Mouse (Mus musculus): ENCODE results near the gene March11.

March11 gene

DNA sequence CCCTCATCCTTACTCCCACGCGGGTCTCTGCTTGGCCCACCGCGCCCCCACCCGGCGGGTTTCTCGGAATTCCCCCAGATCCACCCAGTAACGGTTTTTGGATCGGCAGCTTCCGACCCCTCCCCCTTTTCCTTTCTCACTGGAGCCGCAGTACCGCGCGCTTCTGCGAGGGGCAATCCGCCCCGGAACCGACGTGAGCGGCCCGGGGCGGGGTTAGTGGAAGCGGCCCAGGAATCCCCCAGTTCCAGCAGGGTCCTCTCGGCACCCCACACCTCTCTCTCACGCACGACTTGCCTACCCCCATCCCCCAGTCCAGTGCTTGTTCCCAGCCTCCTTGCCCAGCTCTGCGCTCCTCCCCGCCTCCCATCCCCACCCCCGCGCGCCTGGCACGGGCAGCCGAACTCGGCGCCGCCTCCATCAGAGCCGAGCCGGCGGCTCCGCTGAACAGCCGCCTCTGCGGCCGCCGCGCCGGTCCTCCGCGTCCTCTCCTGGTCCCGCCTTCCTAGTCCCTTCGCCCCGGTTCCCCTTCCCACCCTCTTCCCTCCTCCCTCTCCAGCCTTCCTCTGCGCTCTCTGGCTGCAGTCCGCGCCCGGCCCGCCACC is at the start of gene March11:
Gene March11, plus strand, starts transcription at position 420 of the 602 bp plus-strand sequence.
- DNase-seq (ENCODE audit: low read depth, low spot score), result peak; percentile 20

DNA sequence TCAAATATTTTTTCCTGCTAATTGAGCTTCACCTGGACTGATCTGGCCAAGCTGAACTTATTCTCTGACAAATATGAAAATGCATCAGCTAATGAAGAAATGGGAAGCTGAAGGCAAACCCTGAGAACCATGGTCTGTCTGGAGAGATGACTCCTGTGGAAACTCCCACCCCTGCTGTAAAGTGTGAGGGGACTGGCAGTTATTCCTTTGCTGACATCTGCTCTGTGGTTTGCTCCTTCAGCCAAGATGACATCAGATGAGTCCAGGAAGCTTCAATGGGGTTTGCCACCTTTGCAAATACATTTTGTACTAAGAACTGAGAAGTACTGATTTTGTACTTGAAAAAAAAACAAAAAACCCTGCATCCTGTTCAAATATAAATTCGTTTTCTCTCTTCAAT is 46.5 kb upstream of the March11 start:
- DNase-seq (ENCODE audit: low read depth, low spot score), result no peak

DNA sequence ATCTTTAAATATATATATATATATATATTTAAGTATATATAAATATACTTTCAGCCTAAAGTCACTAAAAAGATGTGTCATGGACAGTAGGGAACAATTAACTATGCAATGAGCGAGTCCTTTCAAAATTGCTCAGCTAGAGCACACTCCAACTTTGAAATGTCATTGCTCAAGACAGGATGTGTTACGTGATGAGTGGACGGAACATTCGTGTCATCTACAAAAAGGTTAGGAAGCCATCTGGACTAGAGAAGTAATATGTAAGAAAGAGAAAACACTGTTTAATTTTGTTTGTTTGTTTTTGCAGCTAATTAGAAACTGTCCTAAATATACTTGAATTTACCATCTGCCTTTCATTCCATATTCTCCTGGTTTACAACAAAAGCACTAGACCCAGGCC is 39.3 kb upstream of the March11 start:
- no peak for DNase-seq (ENCODE audit: low read depth, low spot score)

DNA sequence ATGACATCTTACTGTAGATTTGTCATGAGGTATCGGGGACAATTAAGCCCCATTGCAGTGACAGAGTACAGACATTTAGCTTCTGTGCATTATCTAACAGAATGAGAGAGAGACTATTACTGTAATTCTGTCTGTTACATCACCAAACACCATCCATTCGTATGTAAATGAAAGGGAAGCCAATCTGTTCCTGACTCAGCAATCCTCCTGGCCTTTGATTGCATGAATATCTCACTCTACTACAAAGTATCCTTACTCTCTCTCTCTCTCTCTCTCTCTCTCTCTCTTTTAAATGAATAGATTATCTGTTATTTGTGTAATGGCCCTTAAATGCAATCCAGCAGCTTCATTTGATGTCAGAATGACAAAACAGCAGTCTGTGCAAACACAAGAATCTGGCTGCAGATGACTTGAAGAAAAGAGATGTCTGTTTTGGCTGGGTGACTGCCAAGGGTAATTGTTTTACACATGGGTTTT is 32.8 kb upstream of the March11 start:
- no peak for DNase-seq (ENCODE audit: low read depth, low spot score)

DNA sequence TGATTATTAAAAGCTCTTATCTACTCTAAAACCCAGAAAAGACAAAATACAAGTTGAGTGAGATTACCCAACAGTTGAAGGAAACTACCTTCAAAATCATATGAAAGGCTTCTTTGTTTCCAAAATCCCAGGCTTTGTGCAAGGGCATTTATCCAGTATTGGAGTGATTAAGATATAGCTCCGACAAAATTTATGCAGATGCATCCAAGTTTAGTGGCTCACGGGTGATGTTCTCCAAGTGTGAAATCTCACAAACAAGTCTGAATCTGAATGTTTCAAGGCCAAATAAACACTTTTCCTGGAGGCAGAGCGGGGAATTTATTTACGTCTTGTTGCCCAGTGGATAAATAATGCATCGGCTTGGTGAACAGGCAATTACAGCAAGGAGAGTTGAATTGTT is 32.2 kb upstream of the March11 start:
- no peak for DNase-seq (ENCODE audit: low read depth, low spot score)

DNA sequence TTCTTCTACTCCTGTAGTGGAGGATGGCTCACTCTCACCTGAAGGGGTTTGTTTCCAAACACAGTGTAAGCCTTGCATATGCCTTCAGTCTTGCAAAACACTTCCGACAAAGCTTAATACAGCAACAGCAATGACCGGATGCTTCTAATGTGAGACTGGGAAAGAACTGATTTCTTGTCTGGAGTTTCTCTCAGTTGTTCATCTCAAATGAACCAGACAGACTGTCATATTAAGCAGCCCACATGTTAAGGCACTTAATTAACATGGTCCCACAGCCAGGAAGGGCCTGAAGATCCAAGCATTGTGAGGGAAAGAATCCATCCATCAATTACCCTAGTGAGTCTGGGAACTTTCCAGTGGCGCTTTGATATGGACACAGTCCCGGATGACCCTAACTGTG is 17.0 kb upstream of the March11 start:
- DNase-seq (ENCODE audit: low read depth, low spot score), result no peak

DNA sequence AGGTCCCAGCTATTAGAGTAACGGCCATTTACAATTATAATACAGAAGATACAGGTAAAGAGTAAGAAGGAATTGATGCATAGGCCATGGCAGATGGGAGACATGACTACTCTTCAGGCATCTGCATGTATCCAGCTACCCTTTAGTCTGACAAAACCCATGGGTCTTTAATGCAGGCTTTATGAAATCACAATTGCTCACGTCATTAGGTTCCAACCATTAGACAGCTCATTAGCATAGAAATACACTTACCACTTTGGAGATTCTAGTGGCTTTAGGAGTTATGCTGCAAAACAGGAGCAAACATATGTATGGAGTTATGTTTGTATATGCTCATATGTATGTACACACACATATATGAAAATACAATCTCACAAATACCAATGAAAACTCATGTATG is 16.0 kb upstream of the March11 start:
- no peak for DNase-seq (ENCODE audit: low read depth, low spot score)

DNA sequence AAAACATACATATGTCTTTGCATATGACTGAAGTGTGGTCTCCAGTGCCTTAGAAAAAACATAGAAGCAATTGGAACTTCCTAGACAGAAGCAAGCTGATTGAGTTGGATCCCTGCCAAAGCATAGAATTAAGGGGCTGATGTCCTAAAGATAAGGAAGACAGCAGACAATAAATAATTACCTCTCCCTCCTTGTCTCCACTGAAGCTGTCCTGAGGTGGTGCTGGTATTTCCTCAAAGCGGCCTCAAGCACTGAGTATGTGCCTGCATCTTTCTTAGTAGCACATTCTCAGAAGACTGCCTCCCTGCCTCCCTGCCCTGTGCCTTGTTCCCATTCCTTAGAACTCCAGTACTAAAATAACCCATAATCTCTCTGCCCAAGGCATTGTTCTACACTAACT is 15.6 kb upstream of the March11 start:
- DNase-seq (ENCODE audit: low read depth, low spot score), result no peak

DNA sequence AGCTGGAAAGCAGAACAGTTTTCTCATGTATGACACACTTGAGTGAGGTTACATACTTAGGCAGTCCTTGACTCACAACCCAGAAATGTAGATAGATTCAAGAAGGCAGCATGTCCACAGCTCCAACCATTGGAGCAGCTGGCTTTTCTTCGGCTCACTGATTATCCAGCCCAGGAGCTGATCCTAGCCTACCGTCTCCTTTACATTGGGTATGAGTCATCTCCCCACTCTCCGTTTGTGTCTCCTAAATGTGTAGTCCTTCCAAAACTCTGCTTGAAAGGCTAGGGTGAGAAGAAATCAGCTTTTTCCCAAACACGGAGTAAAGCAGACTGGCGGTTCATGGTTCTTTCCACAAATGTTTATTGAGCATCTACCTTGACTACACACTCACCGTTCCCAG is 10.2 kb upstream of the March11 start:
- DNase-seq (ENCODE audit: low read depth, low spot score), result no peak

DNA sequence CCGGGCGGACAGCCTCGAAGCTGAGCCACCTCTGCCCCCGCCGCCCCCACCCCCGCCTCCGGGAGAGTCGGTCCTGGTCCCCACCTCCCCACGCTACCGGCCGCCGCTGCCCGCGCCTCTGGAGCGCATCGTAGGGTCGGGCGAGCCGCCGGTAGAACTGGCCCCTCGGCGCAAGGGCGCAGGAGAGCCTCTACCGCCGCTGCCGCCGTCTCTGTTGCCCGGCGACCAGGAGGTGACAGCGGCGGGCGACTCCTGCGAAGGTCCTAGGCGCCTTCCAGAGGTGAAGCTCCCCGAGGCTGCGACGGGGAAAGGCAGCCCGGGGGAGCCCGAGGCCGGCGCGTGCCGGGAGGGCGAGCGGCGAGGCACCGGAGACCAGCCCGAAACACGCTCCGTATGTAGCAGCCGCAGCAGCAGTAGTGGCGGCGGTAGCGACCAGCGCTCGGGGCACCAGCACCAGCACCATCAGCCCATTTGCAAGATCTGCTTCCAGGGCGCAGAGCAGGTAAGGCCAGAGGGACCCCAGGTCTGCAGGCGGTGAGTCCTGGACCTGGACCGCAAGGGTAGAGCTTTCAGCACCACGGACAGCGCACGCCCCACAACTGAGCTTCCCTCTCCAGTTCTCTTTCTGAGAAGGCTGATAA is 563 bp downstream of the March11 start:
- peak; percentile 89 for DNase-seq (ENCODE audit: low read depth, low spot score)

DNA sequence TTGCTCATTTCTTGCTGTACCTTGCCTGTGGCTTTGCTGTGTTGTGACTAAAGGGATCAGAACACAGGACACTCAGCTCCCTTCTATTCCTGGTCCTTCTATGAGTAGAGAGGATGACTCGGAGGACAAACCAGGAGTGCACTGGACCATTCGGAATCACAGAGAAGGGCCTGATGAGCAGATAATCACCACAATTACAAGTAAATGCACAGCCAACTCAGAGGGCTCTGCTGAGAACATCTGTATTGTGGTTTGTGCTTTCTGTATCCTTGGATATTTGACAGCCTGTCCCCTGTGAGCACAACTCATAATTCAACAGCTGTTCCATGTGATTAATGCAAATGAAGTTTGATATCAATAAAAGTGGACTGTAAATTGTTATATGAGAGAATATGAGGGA is 11.0 kb downstream of the March11 start:
- no peak for DNase-seq (ENCODE audit: low read depth, low spot score)

DNA sequence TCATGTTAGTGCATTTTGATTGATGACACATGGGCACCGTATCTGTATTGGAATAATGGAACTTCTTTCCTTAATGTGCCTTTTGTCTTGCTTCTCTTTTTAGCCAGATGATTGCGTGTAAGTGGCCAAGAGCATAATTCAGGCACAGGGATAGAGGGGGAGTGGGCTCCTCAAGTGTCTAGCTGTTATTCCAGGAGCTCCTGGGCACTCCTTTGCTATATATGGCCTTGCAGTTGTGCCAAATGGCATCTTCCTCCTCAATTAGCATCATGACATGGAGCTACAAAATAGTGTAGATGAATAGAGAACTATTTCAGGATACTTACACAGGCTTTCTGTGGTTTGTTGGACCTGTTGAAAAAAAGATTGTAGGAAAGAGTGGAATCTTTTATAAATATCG is 11.6 kb downstream of the March11 start:
- DNase-seq (ENCODE audit: low read depth, low spot score), result no peak

DNA sequence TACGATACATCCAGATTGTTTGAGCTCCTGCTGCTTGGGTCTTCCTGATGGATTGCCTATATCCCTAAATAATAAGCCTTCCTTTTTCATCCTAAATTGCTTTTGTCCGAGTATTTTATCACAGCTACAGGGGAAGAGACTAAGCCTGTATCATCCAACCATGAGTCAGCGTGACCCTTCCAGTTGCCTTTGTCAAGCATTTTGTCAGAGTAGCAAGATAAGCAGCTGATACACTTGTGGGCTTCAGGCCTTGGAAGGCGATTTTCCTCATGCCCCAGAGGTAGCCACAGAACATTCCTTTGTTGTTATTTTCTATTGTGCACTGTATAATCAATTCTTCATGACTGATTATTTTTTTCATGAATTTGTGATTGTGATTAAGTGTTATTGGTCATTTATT is 14.0 kb downstream of the March11 start:
- no peak for DNase-seq (ENCODE audit: low read depth, low spot score)

DNA sequence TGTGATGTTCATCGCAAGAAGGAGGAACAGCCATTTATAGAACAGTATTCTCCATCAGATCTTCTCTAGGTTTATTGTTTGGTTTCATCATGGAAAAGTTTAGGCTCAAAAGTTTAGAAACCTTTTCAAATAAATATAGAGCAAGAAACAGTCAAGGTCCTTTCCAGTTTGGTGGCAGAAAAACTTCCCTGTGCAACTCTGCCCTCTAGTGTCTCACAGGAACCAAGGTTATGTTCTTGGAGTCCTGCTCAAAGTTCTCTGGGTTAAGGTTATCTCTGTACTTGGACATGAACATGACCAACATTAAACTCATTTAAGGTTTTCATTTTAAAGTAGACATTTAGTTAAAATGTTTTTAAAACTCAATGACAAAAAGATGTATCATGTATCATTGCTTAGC is 18.3 kb downstream of the March11 start:
- DNase-seq (ENCODE audit: low read depth, low spot score), result peak; percentile 20

DNA sequence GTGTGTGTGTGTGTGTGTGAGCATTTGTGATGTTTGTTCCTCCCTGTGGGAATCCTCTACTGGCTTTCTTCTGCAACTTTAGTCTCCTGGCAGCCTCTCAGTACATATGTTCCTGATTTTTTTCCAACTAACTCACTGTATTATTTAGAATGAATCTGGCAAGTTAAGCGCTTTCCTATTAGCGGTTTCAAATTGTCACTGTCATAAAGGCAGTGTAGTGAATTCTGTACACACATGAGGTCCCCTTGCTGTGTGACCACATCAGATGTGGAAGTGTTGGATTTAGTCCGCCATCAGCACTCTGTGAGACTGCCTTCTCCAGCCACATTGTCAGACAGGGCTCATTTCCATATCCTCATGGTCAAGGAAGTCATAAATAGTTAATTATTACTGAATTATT is 26.9 kb downstream of the March11 start:
- DNase-seq (ENCODE audit: low read depth, low spot score), result no peak

DNA sequence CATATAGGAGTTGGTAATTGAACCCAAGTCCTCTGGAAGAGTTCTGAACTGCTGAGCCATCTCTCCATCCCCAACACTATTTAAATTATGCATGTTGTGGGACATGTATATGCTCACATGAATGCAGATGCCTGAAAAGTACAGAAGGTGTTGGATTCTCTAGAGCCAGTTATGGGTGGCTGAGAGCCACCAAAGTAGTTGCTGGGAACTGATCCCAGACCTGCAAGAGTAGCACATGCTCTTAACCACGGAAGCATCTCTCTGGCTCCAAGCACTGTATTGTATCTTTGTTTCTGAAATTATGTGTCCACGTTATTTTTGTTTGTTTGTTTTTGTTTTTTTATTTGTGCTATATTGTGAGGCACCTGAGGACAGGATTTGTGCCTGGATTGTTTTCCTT is 28.9 kb downstream of the March11 start:
- no peak for DNase-seq (ENCODE audit: low read depth, low spot score)

DNA sequence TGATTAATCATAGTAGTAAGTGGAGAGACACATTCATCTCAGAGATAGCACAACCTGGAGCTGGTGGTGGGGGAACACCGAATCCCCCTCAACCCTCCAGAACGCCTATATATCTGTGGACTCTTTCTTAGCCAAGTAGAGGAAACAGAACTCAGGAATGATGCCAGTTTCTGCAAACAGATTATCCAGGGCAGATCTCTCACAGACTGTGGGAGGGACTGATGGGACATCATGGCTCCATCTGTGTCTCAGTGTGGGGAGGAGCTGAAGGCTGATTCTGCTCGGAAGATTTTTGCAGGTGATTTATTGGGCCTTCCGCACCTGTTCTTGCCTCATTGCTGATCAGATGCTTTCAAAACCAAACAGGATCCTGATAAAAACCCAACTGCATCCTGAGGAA is 29.5 kb downstream of the March11 start:
- no peak for DNase-seq (ENCODE audit: low read depth, low spot score)

DNA sequence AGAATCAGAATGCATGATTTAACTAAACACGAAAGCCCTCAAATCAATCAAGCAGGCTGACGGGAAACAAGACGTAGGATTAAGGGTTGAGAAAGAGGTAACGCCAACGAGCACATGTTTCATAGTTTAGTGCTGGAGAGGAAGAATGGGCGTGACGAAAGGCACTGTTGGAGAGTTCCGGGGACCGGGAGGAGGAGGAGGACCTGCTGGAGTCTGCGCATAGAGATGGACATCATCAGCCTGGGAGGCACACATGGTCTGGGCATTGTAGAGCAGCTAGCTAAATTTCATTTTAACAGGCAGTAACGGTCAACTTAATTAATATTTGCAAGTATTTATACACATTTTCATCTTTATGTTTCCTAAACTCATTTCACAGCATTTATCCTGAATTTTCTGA is 31.6 kb downstream of the March11 start:
- no peak for DNase-seq (ENCODE audit: low read depth, low spot score)

DNA sequence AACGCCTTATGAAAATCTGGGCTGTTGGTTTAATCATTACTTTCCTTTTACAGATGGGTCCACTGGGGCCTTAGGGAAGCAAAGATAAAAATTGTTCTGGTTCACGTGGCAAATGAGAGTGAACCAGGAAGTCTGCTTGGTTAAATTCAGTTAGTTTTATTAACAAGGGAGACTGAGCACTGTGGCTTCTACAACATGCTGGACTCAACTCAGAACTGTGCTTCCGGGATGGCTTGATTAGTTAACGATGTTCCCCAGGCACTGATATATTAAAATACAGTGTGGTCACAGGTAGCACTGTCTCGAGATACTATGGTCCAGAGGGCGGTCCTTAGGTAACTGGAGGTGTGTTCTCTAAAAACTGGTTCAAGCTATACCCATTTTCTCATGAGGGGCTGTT is 32.1 kb downstream of the March11 start:
- DNase-seq (ENCODE audit: low read depth, low spot score), result no peak

DNA sequence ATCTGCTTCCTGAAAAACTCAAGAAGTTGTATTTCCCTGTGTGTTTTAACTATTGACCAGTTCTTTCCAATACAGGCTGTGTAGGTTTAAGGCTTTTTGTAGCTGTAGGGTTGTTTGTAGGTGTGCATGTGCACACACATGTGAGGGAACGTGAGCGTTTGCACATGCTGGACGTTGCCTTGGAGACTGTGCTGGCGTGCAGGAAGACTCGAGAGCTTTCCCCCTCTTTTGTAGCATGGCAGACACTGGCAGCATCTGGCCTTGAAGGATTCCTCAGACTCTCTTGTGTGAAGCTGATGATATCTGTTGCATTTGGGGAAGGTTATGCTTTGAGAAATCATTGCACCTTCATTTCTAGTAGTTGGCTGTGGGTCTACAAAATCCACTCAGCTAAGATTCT is 35.5 kb downstream of the March11 start:
- DNase-seq (ENCODE audit: low read depth, low spot score), result no peak

DNA sequence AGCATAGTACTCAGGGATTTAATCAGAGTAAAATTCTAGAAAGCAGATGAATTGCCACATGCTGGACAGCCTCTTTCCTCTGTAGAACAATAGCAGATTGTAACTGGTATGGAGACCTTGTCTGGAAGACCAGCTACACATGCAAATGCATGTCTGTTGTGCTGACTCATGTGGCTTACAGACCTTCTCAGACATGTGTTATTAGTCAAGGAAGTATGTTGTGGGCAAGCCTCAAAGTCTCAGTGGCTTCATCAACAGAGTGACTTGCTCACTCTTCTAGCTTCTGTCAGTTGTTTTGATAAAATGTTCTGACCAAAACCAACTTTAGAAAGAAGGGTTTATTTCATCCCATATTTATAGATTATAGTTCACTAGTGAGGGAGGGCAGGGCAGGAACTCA is 44.8 kb downstream of the March11 start:
- DNase-seq (ENCODE audit: low read depth, low spot score), result no peak

DNA sequence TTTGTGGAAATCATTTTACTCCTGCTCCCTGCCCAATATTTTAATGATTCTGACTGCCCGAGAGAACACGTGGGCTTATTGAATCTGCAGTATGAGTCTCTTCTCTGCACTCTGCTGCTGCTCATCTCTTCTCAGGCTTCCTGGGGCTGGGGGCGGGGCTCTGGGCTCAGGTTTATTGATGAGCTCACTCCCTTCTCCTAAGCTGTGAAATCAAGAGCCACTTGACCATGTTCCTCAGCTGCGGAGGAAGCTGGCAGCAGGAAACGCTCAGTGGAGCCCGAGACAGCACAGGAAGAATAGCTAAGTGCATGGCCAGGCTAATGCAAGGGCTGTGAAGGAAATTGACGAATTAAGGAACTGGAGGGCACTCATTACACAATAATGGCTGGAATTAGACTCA is 56.5 kb downstream of the March11 start:
- DNase-seq (ENCODE audit: low read depth, low spot score), result no peak

DNA sequence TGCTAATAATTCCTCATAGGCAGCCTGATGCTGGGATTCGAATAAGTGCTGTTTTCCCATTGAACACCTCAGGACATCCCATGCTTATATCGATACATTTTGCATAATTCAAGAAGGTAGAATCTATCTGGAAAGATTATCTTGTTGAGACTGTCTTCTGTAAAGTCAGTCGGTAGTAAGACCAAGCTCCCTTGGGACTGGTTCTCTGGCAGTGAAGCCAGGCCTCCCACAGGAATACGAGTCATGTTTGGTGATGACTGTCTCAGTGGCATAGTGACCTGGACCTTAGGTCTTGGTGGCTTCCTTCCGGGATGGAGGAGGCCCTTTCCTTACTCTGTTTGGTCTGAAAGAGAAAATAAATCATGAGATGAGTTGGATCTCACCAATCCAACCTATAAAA is 57.7 kb downstream of the March11 start:
- DNase-seq (ENCODE audit: low read depth, low spot score), result no peak

DNA sequence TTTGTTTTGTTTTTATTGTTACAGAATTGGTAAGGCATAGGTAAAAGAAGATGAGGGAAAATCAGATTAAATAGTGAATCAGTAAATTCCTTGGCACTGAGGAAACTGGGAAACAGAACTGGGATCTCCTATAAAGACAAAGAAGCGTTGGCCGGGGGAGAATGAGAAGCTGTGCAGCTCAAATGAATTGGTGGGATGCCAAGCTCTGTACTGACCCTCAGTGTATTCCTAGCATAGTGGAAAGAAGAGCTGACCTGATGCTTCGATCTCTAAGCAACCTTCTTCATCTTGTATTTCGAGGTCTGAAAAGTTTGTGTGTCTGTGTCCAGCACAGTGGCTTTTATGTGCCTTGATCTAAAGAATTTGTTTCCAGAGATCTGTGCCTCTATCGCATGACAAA is 64.9 kb downstream of the March11 start:
- no peak for DNase-seq (ENCODE audit: low read depth, low spot score)
